Mouse (Mus musculus): ENCODE measurements at regions not wholly inside any gene's neighbourhood (a gene's known extent, or its start where the extent isn't known, plus 50 kb on each side); places are given as distances from the start of the nearest gene placed in this dataset.
A peak's percentile ranks its signal among the peaks of the same experiment; 100 is the strongest.

- Histone ChIP-seq H3K9ac (replicated peaks) (no peak overlapping the region), H3K27ac (replicated peaks) (no peak overlapping the region), H3K4me3 (no peak overlapping the region), H3K27me3 (no peaks in the 10 kb centered on the region), H3K36me3 (no peaks in the 10 kb centered on the region), H3K4me2 (replicated peaks) (no peak overlapping the region), H3K4me1 (no peaks in the 10 kb centered on the region; the same call in 1 of the 2 replicates), H3K9me3 (no peaks in the 10 kb centered on the region)
- WGBS = 25% methylated on average over 15 of the region's 15 CpGs
- no peak for ATAC-seq (replicated peaks)
These were observed 120.3 kb downstream of the Etnk1 start for GRCm38 (mm10) chr6:143287322-143287721.

- no peaks in the 10 kb centered on the region for H3K27me3 ChIP-seq
- no peaks in the 10 kb centered on the region for H3K36me3 ChIP-seq
- 76% methylated on average over 19 of the region's 19 CpGs for WGBS
- peak overlapping the region; percentile 85 for H3K27ac ChIP-seq (replicated peaks)
- no peaks in the 10 kb centered on the region; the same call in 1 of the 2 replicates for H3K4me1 ChIP-seq
- H3K9me3 ChIP-seq = no peaks in the 10 kb centered on the region
- H3K4me2 ChIP-seq (replicated peaks) = no peak overlapping the region
- no peak overlapping the region for H3K4me3 ChIP-seq
- peak; percentile 75 for ATAC-seq (replicated peaks)
- H3K9ac ChIP-seq (replicated peaks) = no peak overlapping the region
These were observed 121.6 kb downstream of the Etnk1 start for GRCm38 (mm10) chr6:143288491-143289130.

- no peak overlapping the region for H3K4me2 ChIP-seq (replicated peaks)
- ATAC-seq (replicated peaks) = no peak
- H3K9me3 ChIP-seq = no peaks in the 10 kb centered on the region
- no peak overlapping the region for H3K4me3 ChIP-seq
- no peak overlapping the region for H3K27ac ChIP-seq (replicated peaks)
- no peak overlapping the region for H3K9ac ChIP-seq (replicated peaks)
- 86% methylated on average over 3 of the region's 3 CpGs for WGBS
- H3K36me3 ChIP-seq = no peaks in the 10 kb centered on the region
- no peaks in the 10 kb centered on the region for H3K27me3 ChIP-seq
- H3K4me1 ChIP-seq = no peaks in the 10 kb centered on the region; the same call in 1 of the 2 replicates
These were observed 126.6 kb downstream of the Etnk1 start for GRCm38 (mm10) chr6:143293648-143294047.

- Histone ChIP-seq H3K4me3 (no peak overlapping the region), H3K9ac (replicated peaks) (no peak overlapping the region), H3K36me3 (no peaks in the 10 kb centered on the region), H3K9me3 (no peaks in the 10 kb centered on the region), H3K4me2 (replicated peaks) (no peak overlapping the region), H3K27ac (replicated peaks) (no peak overlapping the region), H3K27me3 (no peaks in the 10 kb centered on the region), H3K4me1 (no peaks in the 10 kb centered on the region)
- 87% methylated on average over 5 of the region's 5 CpGs for WGBS
- ATAC-seq (replicated peaks) = no peak
These were observed 131.4 kb downstream of the Etnk1 start for GRCm38 (mm10) chr6:143298391-143298790.

GRCm38 (mm10) chr6:143301414-143301813, 134.4 kb downstream of the Etnk1 start:
- Histone ChIP-seq H3K9me3 (no peaks in the 10 kb centered on the region), H3K4me2 (replicated peaks) (no peak overlapping the region), H3K27ac (replicated peaks) (no peak overlapping the region), H3K9ac (replicated peaks) (no peak overlapping the region), H3K4me1 (no peaks in the 10 kb centered on the region), H3K27me3 (no peaks in the 10 kb centered on the region), H3K36me3 (no peaks in the 10 kb centered on the region), H3K4me3 (no peak overlapping the region)
- 94% methylated on average over 10 of the region's 10 CpGs for WGBS
- no peak for ATAC-seq (replicated peaks)

GRCm38 (mm10) chr6:143307327-143307726, 140.3 kb downstream of the Etnk1 start:
- Histone ChIP-seq H3K9me3 (no peaks in the 10 kb centered on the region), H3K36me3 (no peaks in the 10 kb centered on the region), H3K9ac (replicated peaks) (no peak overlapping the region), H3K27me3 (no peaks in the 10 kb centered on the region), H3K4me3 (no peak overlapping the region), H3K4me1 (no peaks in the 10 kb centered on the region), H3K4me2 (replicated peaks) (no peak overlapping the region), H3K27ac (replicated peaks) (no peak overlapping the region)
- no peak for ATAC-seq (replicated peaks)
- 75% methylated on average over 6 of the region's 6 CpGs for WGBS

GRCm38 (mm10) chr6:143315859-143316258, 148.8 kb downstream of the Etnk1 start:
- H3K9me3 ChIP-seq = no peaks in the 10 kb centered on the region
- no peak for ATAC-seq (replicated peaks)
- H3K4me1 ChIP-seq = peaks cover 4% of the 10 kb centered on the region; the same call in 1 of the 2 replicates
- no peak overlapping the region for H3K27ac ChIP-seq (replicated peaks)
- no peak overlapping the region for H3K4me2 ChIP-seq (replicated peaks)
- no peak overlapping the region for H3K4me3 ChIP-seq
- no peaks in the 10 kb centered on the region for H3K27me3 ChIP-seq
- no peak overlapping the region for H3K9ac ChIP-seq (replicated peaks)
- H3K36me3 ChIP-seq = no peaks in the 10 kb centered on the region
- 83% methylated on average over 9 of the region's 9 CpGs for WGBS

GRCm38 (mm10) chr6:143320426-143320825, 153.4 kb downstream of the Etnk1 start:
- Histone ChIP-seq H3K9me3 (no peaks in the 10 kb centered on the region), H3K4me3 (no peak overlapping the region), H3K4me2 (replicated peaks) (no peak overlapping the region), H3K27ac (replicated peaks) (no peak overlapping the region), H3K4me1 (peaks cover 11% of the 10 kb centered on the region), H3K9ac (replicated peaks) (no peak overlapping the region), H3K36me3 (no peaks in the 10 kb centered on the region), H3K27me3 (no peaks in the 10 kb centered on the region)
- 36% methylated on average over 7 of the region's 7 CpGs for WGBS
- ATAC-seq (replicated peaks) = no peak

GRCm38 (mm10) chr6:143324636-143325035, 157.6 kb downstream of the Etnk1 start:
- Histone ChIP-seq H3K4me3 (no peak overlapping the region), H3K9me3 (no peaks in the 10 kb centered on the region), H3K36me3 (no peaks in the 10 kb centered on the region), H3K27ac (replicated peaks) (no peak overlapping the region), H3K9ac (replicated peaks) (no peak overlapping the region), H3K4me2 (replicated peaks) (no peak overlapping the region), H3K4me1 (peaks cover 11% of the 10 kb centered on the region), H3K27me3 (no peaks in the 10 kb centered on the region)
- 0 out of 2 replicates have a peak, but pooled peaks have one; percentile 6 for ATAC-seq (replicated peaks)
- 7% methylated on average over 8 of the region's 8 CpGs for WGBS

GRCm38 (mm10) chr6:143326956-143327722, 160.1 kb downstream of the Etnk1 start:
- Histone ChIP-seq H3K36me3 (no peaks in the 10 kb centered on the region), H3K4me3 (no peak overlapping the region), H3K27ac (replicated peaks) (no peak overlapping the region), H3K4me1 (peaks cover 7% of the 10 kb centered on the region), H3K9me3 (no peaks in the 10 kb centered on the region), H3K9ac (replicated peaks) (no peak overlapping the region), H3K27me3 (no peaks in the 10 kb centered on the region), H3K4me2 (replicated peaks) (no peak overlapping the region)
- 88% methylated on average over 22 of the region's 22 CpGs for WGBS
- no peak for ATAC-seq (replicated peaks)

- no peaks in the 10 kb centered on the region for H3K36me3 ChIP-seq
- H3K4me2 ChIP-seq (replicated peaks) = no peak overlapping the region
- peaks cover 7% of the 10 kb centered on the region for H3K4me1 ChIP-seq
- no peak overlapping the region for H3K4me3 ChIP-seq
- H3K9me3 ChIP-seq = no peaks in the 10 kb centered on the region
- H3K9ac ChIP-seq (replicated peaks) = no peak overlapping the region
- no peak overlapping the region for H3K27ac ChIP-seq (replicated peaks)
- WGBS = 91% methylated on average over 8 of the region's 8 CpGs
- no peak for ATAC-seq (replicated peaks)
- H3K27me3 ChIP-seq = no peaks in the 10 kb centered on the region
These were observed 160.8 kb downstream of the Etnk1 start for GRCm38 (mm10) chr6:143327788-143328187.

- no peaks in the 10 kb centered on the region for H3K9me3 ChIP-seq
- ATAC-seq (replicated peaks) = no peak
- 91% methylated on average over 9 of the region's 9 CpGs for WGBS
- H3K9ac ChIP-seq (replicated peaks) = no peak overlapping the region
- H3K27me3 ChIP-seq = no peaks in the 10 kb centered on the region
- H3K4me1 ChIP-seq = peaks cover 7% of the 10 kb centered on the region
- H3K36me3 ChIP-seq = no peaks in the 10 kb centered on the region
- no peak overlapping the region for H3K4me3 ChIP-seq
- H3K4me2 ChIP-seq (replicated peaks) = no peak overlapping the region
- no peak overlapping the region for H3K27ac ChIP-seq (replicated peaks)
These were observed 161.2 kb downstream of the Etnk1 start for GRCm38 (mm10) chr6:143328202-143328601.
